Mouse (Mus musculus): ENCODE results near the gene Lamtor1. TPM values are rescaled to one million over a fixed set of nuclear protein-coding genes. Genes with fewer than 3 reads are reported as not detected.
"Not testable (repeated sequence)": the region's sequence is repeated elsewhere in the genome, so short reads cannot be mapped to it uniquely, and the experiment has no call there.

The Lamtor1 gene
- polyA plus RNA-seq, 1 experiment from 2014 or later = 119 TPM

GRCm38 (mm10) chr7:101918071-101918470 lies 12.4 kb downstream of the Lamtor1 start:
- H3K9me3 ChIP-seq (ENCODE audit: control insufficient read depth, low read length) = no peaks in the 10 kb centered on the region
- ATAC-seq (ENCODE audit: low FRiP score, low TSS enrichment) = peak; percentile 78
- WGBS = 6% methylated on average over 1 of the region's 1 CpGs
- no peak overlapping the region for H3K27ac ChIP-seq (replicated peaks)
- peaks cover under 1% of the 10 kb centered on the region; the same call in 1 of the 2 replicates for H3K36me3 ChIP-seq (ENCODE audit: control insufficient read depth, insufficient read depth, low read length)
- no peaks in the 10 kb centered on the region for H3K4me1 ChIP-seq (replicated peaks; ENCODE audit: control insufficient read depth, insufficient read depth)
- no peak overlapping the region for H3K4me3 ChIP-seq (ENCODE audit: low read depth, low read length)
- TF ChIP-seq CTCF (IDR thresholded peaks at IDR 0.05; ENCODE audit: low read depth) (peak; percentile 94), EP300 (optimal IDR thresholded peaks at IDR 0.05) (no peak)
- peak; percentile 80 for DNase-seq (ENCODE audit: low spot score)
- H3K4me2 ChIP-seq (replicated peaks; ENCODE audit: low read depth) = no peak overlapping the region
- H3K27me3 ChIP-seq (ENCODE audit: control insufficient read depth, insufficient read depth, low read length) = no peaks in the 10 kb centered on the region
- no peak overlapping the region for H3K9ac ChIP-seq (ENCODE audit: low read length)

DNA sequence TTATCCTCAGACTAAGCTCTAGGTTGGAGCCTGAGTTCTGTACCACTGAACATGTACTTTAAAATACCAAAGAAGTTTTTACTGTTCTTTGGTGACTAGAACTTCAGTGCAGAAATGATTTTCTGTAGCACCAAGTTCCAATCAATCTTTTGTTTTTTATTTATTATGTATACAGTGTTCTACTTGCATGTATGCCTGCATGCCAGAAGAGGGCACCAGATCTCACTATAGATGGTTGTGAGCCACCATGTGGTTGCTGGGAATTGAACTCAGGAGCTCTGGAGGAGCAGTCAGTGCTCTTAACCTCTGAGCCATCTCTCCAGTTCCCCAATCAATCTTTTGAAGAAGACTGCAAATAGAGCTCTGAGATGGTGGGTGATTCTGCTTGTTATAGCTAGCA lies 20.2 kb downstream of the Lamtor1 start:
- not testable (repeated sequence) for H3K36me3 ChIP-seq (ENCODE audit: control insufficient read depth, insufficient read depth, low read length); DNase-seq (ENCODE audit: low spot score); H3K4me1 ChIP-seq (replicated peaks; ENCODE audit: control insufficient read depth, insufficient read depth); H3K4me3 ChIP-seq (ENCODE audit: low read depth, low read length); H3K9ac ChIP-seq (ENCODE audit: low read length); H3K27ac ChIP-seq (replicated peaks); H3K4me2 ChIP-seq (replicated peaks; ENCODE audit: low read depth); H3K9me3 ChIP-seq (ENCODE audit: control insufficient read depth, low read length); H3K27me3 ChIP-seq (ENCODE audit: control insufficient read depth, insufficient read depth, low read length); ATAC-seq (ENCODE audit: low FRiP score, low TSS enrichment)
- peak; percentile 37 for TF ChIP-seq CTCF (IDR thresholded peaks at IDR 0.05; ENCODE audit: low read depth)

DNA sequence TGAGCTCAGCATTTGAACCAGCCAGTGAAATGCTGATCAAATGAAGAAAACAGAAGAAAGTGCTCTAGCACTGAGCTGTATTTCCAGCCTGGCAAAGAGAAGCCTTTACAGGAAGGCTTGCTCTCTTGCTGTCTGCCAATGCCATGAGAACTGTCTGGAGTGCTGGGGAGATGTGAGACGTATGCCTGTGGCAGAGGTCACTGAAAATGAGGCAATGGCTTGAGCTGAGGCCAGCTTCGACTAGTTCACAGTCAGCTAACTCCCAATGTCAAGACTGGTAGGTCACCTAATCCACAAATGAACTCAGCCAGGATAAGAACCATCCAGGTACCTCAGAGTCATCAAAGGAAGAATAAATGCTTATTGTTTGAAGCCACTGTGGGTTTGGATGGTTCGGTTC lies 22.4 kb downstream of the Lamtor1 start:
- Histone ChIP-seq H3K27me3 (ENCODE audit: control insufficient read depth, insufficient read depth, low read length) (no peaks in the 10 kb centered on the region), H3K4me3 (ENCODE audit: low read depth, low read length) (no peak overlapping the region), H3K9me3 (ENCODE audit: control insufficient read depth, low read length) (no peaks in the 10 kb centered on the region), H3K4me2 (replicated peaks; ENCODE audit: low read depth) (no peak overlapping the region), H3K9ac (ENCODE audit: low read length) (no peak overlapping the region), H3K36me3 (ENCODE audit: control insufficient read depth, insufficient read depth, low read length) (no peaks in the 10 kb centered on the region), H3K27ac (replicated peaks) (no peak overlapping the region), H3K4me1 (replicated peaks; ENCODE audit: control insufficient read depth, insufficient read depth) (no peaks in the 10 kb centered on the region)
- WGBS = 74% methylated on average over 3 of the region's 3 CpGs
- no peak for TF ChIP-seq EP300 (optimal IDR thresholded peaks at IDR 0.05)
- TF ChIP-seq CTCF (IDR thresholded peaks at IDR 0.05; ENCODE audit: low read depth) = no peak
- ATAC-seq (ENCODE audit: low FRiP score, low TSS enrichment) (no peak), DNase-seq (ENCODE audit: low spot score) (no peak)

GRCm38 (mm10) chr7:101932551-101932950 lies 26.8 kb downstream of the Lamtor1 start:
- TF ChIP-seq CTCF (IDR thresholded peaks at IDR 0.05; ENCODE audit: low read depth) (no peak), EP300 (optimal IDR thresholded peaks at IDR 0.05) (no peak)
- 33% methylated on average over 1 of the region's 1 CpGs for WGBS
- Histone ChIP-seq H3K9me3 (ENCODE audit: control insufficient read depth, low read length) (no peaks in the 10 kb centered on the region), H3K4me2 (replicated peaks; ENCODE audit: low read depth) (peak overlapping the region; percentile 62; the same call in 1 of the 2 replicates), H3K27me3 (ENCODE audit: control insufficient read depth, insufficient read depth, low read length) (no peaks in the 10 kb centered on the region), H3K4me1 (replicated peaks; ENCODE audit: control insufficient read depth, insufficient read depth) (no peaks in the 10 kb centered on the region), H3K9ac (ENCODE audit: low read length) (no peak overlapping the region), H3K36me3 (ENCODE audit: control insufficient read depth, insufficient read depth, low read length) (no peaks in the 10 kb centered on the region), H3K27ac (replicated peaks) (peak overlapping the region; percentile 93; the same call in 1 of the 2 replicates), H3K4me3 (ENCODE audit: low read depth, low read length) (peak overlapping the region; percentile 73; the same call in 1 of the 2 replicates)
- DNase-seq (ENCODE audit: low spot score) (no peak), ATAC-seq (ENCODE audit: low FRiP score, low TSS enrichment) (no peak)

- TF ChIP-seq CTCF (IDR thresholded peaks at IDR 0.05; ENCODE audit: low read depth) (no peak), EP300 (optimal IDR thresholded peaks at IDR 0.05) (no peak)
- DNase-seq (ENCODE audit: low spot score) = no peak
These were observed 27.6 kb downstream of the Lamtor1 start for GRCm38 (mm10) chr7:101933300-101933699.

GRCm38 (mm10) chr7:101933751-101934240 lies 28.1 kb downstream of the Lamtor1 start, which contains the start of the genes Lrrc51 and Numa1:
Gene Lrrc51 (minus strand): TSS chr7:101933895.
Gene Numa1 (plus strand): TSS chr7:101934111.
- peak within 1 kb of the TSS; percentile 77 for H3K4me2 ChIP-seq (replicated peaks; ENCODE audit: low read depth)
- no peaks in the 10 kb centered on the region for H3K36me3 ChIP-seq (ENCODE audit: control insufficient read depth, insufficient read depth, low read length)
- no peaks in the 10 kb centered on the region for H3K9me3 ChIP-seq (ENCODE audit: control insufficient read depth, low read length)
- DNase-seq (ENCODE audit: low spot score) (peak; percentile 98), ATAC-seq (ENCODE audit: low FRiP score, low TSS enrichment) (peak; percentile 98)
- WGBS = under 1% methylated on average over 40 of the region's 40 CpGs
- peak within 1 kb of the TSS; percentile 80 for H3K9ac ChIP-seq (ENCODE audit: low read length)
- H3K27ac ChIP-seq (replicated peaks) = peak within 1 kb of the TSS; percentile 93
- no peaks in the 10 kb centered on the region for H3K4me1 ChIP-seq (replicated peaks; ENCODE audit: control insufficient read depth, insufficient read depth)
- TF ChIP-seq EP300 (optimal IDR thresholded peaks at IDR 0.05) = no peak
- TF ChIP-seq CTCF (IDR thresholded peaks at IDR 0.05; ENCODE audit: low read depth) = no peak
- H3K4me3 ChIP-seq (ENCODE audit: low read depth, low read length) = peak within 1 kb of the TSS; percentile 73
- no peaks in the 10 kb centered on the region for H3K27me3 ChIP-seq (ENCODE audit: control insufficient read depth, insufficient read depth, low read length)

More at GRCm38 (mm10) chr7:101933300-101933699, 27.6 kb downstream of the Lamtor1 start:
- H3K9me3 ChIP-seq (ENCODE audit: control insufficient read depth, low read length) = no peaks in the 10 kb centered on the region
- H3K4me2 ChIP-seq (replicated peaks; ENCODE audit: low read depth) = peak overlapping the region; percentile 62
- peak overlapping the region; percentile 66 for H3K9ac ChIP-seq (ENCODE audit: low read length)
- H3K36me3 ChIP-seq (ENCODE audit: control insufficient read depth, insufficient read depth, low read length) = no peaks in the 10 kb centered on the region
- H3K27ac ChIP-seq (replicated peaks) = peak overlapping the region; percentile 93
- peak; percentile 45 for ATAC-seq (ENCODE audit: low FRiP score, low TSS enrichment)
- H3K27me3 ChIP-seq (ENCODE audit: control insufficient read depth, insufficient read depth, low read length) = no peaks in the 10 kb centered on the region
- peak overlapping the region; percentile 73 for H3K4me3 ChIP-seq (ENCODE audit: low read depth, low read length)
- 3% methylated on average over 15 of the region's 15 CpGs for WGBS
- H3K4me1 ChIP-seq (replicated peaks; ENCODE audit: control insufficient read depth, insufficient read depth) = no peaks in the 10 kb centered on the region
